Mouse (Mus musculus) c-Kit-positive CD71-negative TER-119-negative erythroid progenitor cells, embryonic 14.5 days (primary cell): Measurements from ENCODE around the gene Acap2.

Experiments used
- DNase-seq: peaks from one replicate; pipeline ENCODE4 v3.0.0-alpha.2; 2013; ENCODE audit warnings: low read depth

The Acap2 gene

GRCm38 (mm10) chr16:31205726-31206125 is 4.7 kb upstream of the Acap2 start:
- DNase-seq, result no peak

- DNase-seq, result no peak
Observed at GRCm38 (mm10) chr16:31205187-31205586, 4.1 kb upstream of the Acap2 start.

- no peak for DNase-seq
Observed at GRCm38 (mm10) chr16:31204216-31204615, 3.2 kb upstream of the Acap2 start.

GRCm38 (mm10) chr16:31201704-31202103 is 659 bp upstream of the Acap2 start:
- DNase-seq, result no peak

- DNase-seq, result peak; percentile 31
Observed at GRCm38 (mm10) chr16:31199926-31200789, 887 bp downstream of the Acap2 start.

- DNase-seq, result no peak
Observed at GRCm38 (mm10) chr16:31199591-31199925, 1.5 kb downstream of the Acap2 start.

GRCm38 (mm10) chr16:31196971-31197370 is 4.1 kb downstream of the Acap2 start:
- DNase-seq, result no peak

- DNase-seq, result no peak
Observed at GRCm38 (mm10) chr16:31192526-31192925, 8.5 kb downstream of the Acap2 start.

- peak; percentile 58 for DNase-seq
Observed at GRCm38 (mm10) chr16:31191818-31192217, 9.2 kb downstream of the Acap2 start.

- DNase-seq, result no peak
Observed at GRCm38 (mm10) chr16:31190426-31190825, 10.6 kb downstream of the Acap2 start.

GRCm38 (mm10) chr16:31189291-31189690 is 11.8 kb downstream of the Acap2 start:
- DNase-seq, result no peak

- DNase-seq, result no peak
Observed at GRCm38 (mm10) chr16:31188799-31189198, 12.2 kb downstream of the Acap2 start.

GRCm38 (mm10) chr16:31188270-31188669 is 12.8 kb downstream of the Acap2 start:
- no peak for DNase-seq

- DNase-seq, result no peak
Observed at GRCm38 (mm10) chr16:31187192-31187591, 13.9 kb downstream of the Acap2 start.

GRCm38 (mm10) chr16:31185757-31186156 is 15.3 kb downstream of the Acap2 start:
- no peak for DNase-seq

GRCm38 (mm10) chr16:31184727-31185126 is 16.3 kb downstream of the Acap2 start:
- DNase-seq, result no peak

- DNase-seq, result no peak
Observed at GRCm38 (mm10) chr16:31182576-31182975, 18.5 kb downstream of the Acap2 start.

- DNase-seq, result no peak
Observed at GRCm38 (mm10) chr16:31180843-31181242, 20.2 kb downstream of the Acap2 start.

GRCm38 (mm10) chr16:31179384-31179783 is 21.7 kb downstream of the Acap2 start:
- no peak for DNase-seq

- no peak for DNase-seq
Observed at GRCm38 (mm10) chr16:31174880-31175638, 26.0 kb downstream of the Acap2 start.

- no peak for DNase-seq
Observed at GRCm38 (mm10) chr16:31172229-31172628, 28.8 kb downstream of the Acap2 start.

GRCm38 (mm10) chr16:31171418-31171817 is 29.6 kb downstream of the Acap2 start:
- no peak for DNase-seq

GRCm38 (mm10) chr16:31170297-31170696 is 30.7 kb downstream of the Acap2 start:
- DNase-seq, result no peak
